Comparison of ENCODE assay signal across 8 mouse cellular contexts in genomic region chr13:64248775-64249524, GRCm38 (mm10). TPM values are rescaled to one million over a fixed set of nuclear protein-coding genes. Genes with fewer than 3 reads are reported as not detected.
DNase-seq lines count a peak whose midpoint lies in the region; ATAC-seq and TF ChIP-seq lines count a peak whose summit lies in the region.

No protein-coding gene starts in this region.

- peak; percentile 90 for ATAC-seq in cerebellum, adult (ENCODE audit: insufficient number of reproducible peaks, low FRiP score, low TSS enrichment)
- peak; percentile 85 for ATAC-seq in forebrain, embryonic 13.5 days
- peak; percentile 89 for ATAC-seq in neural tube, embryonic 14.5 days (ENCODE audit: low read depth)

- H3K4me1 ChIP-seq in ES-Bruce4 (ENCODE audit: control insufficient read depth, insufficient read depth, low read length) = peaks cover 1% of the 10 kb centered on the region
- peaks cover 9% of the 10 kb centered on the region for H3K4me1 ChIP-seq in forebrain, embryonic 13.5 days
- H3K4me1 ChIP-seq in neural tube, embryonic 14.5 days (ENCODE audit: control insufficient read depth, insufficient read depth, low read length) = no peaks in the 10 kb centered on the region

- H3K27ac ChIP-seq in ES-Bruce4 (ENCODE audit: insufficient read depth, low read length) = no peak overlapping the region
- no peak overlapping the region for H3K27ac ChIP-seq in forebrain, embryonic 13.5 days
- no peak overlapping the region for H3K27ac ChIP-seq in neural tube, embryonic 14.5 days (ENCODE audit: low read depth, low read length)

- peak overlapping the region; percentile 68 for H3K4me3 ChIP-seq in ES-Bruce4 (ENCODE audit: low read depth, low read length)
- H3K4me3 ChIP-seq in forebrain, embryonic 13.5 days = peak overlapping the region; percentile 50
- peak overlapping the region; percentile 40 for H3K4me3 ChIP-seq in neural tube, embryonic 14.5 days (ENCODE audit: low read depth, low read length)

- no peaks in the 10 kb centered on the region for H3K36me3 ChIP-seq in ES-Bruce4 (ENCODE audit: control insufficient read depth, insufficient read depth, low read length, poor library complexity, severe bottlenecking)
- H3K36me3 ChIP-seq in forebrain, embryonic 13.5 days (ENCODE audit: poor library complexity, severe bottlenecking) = no peaks in the 10 kb centered on the region
- no peaks in the 10 kb centered on the region for H3K36me3 ChIP-seq in neural tube, embryonic 14.5 days (ENCODE audit: control insufficient read depth, insufficient read depth, low read length)

- no peaks in the 10 kb centered on the region for H3K9me3 ChIP-seq in ES-Bruce4 (replicated peaks; ENCODE audit: control insufficient read depth, insufficient read depth, low read length, poor library complexity, severe bottlenecking)
- no peaks in the 10 kb centered on the region for H3K9me3 ChIP-seq in forebrain, embryonic 13.5 days (replicated peaks)
- no peaks in the 10 kb centered on the region for H3K9me3 ChIP-seq in neural tube, embryonic 14.5 days (ENCODE audit: control insufficient read depth, low read length)

- TF ChIP-seq POLR2A in ES-Bruce4 (IDR thresholded peaks at IDR 0.05; ENCODE audit: insufficient read depth, low read length) = no peak

- H3K27me3 ChIP-seq in ES-Bruce4 (ENCODE audit: control insufficient read depth, insufficient read depth, low read length, poor library complexity, severe bottlenecking) = no peaks in the 10 kb centered on the region
- no peaks in the 10 kb centered on the region; the same call in 1 of the 2 replicates for H3K27me3 ChIP-seq in forebrain, embryonic 13.5 days
- no peaks in the 10 kb centered on the region for H3K27me3 ChIP-seq in neural tube, embryonic 14.5 days (ENCODE audit: control insufficient read depth, insufficient read depth, low read length)

- WGBS in forebrain, embryonic 13.5 days = 9% methylated on average over 22 of the region's 22 CpGs
- WGBS in neural tube, embryonic 14.5 days = 8% methylated on average over 22 of the region's 22 CpGs

- peak overlapping the region; percentile 4; the same call in 1 of the 2 replicates for H3K9ac ChIP-seq in ES-Bruce4 (ENCODE audit: low read depth, poor library complexity, severe bottlenecking)
- peak overlapping the region; percentile 64 for H3K9ac ChIP-seq in forebrain, embryonic 13.5 days
- H3K9ac ChIP-seq in neural tube, embryonic 14.5 days (replicated peaks; ENCODE audit: low read depth, low read length) = peak overlapping the region; percentile 50

- TF ChIP-seq EP300 in ES-Bruce4 (IDR thresholded peaks at IDR 0.05; ENCODE audit: insufficient read depth, low read depth, low read length) = no peak

- peak; percentile 92 for TF ChIP-seq CTCF in ES-Bruce4 (IDR thresholded peaks at IDR 0.05; ENCODE audit: low read depth, low read length)

- DNase-seq in heart, postnatal 10 days = peak; percentile 93 to 96
- DNase-seq in layer of hippocampus, adult 11-12 months (ENCODE audit: low spot score) = peak; percentile 87
- peak; percentile 88 to 92 for DNase-seq in lung, adult 18-20 months
- peak; percentile 96 for DNase-seq in testis, postnatal 10 days (ENCODE audit: low spot score)

- intact Hi-C loops in heart, postnatal 10 days (cut with DNase I) = loop anchor here (2.0 kb wide), 2 partner anchors 58 to 184 kb away; partner anchors contain the start of gene Cdk20

- peak overlapping the region; percentile 95 for H3K4me2 ChIP-seq in forebrain, embryonic 13.5 days
- peak overlapping the region; percentile 74 for H3K4me2 ChIP-seq in neural tube, embryonic 14.5 days (ENCODE audit: low read depth, low read length)

RNA-seq across cellular contexts. Expression of gene Cdc14b, which starts 26.1 kb away (rescaled TPM):
- polyA plus RNA-seq in ES-Bruce4 (2011; ENCODE audit: insufficient read depth, insufficient read length, low read depth, missing spikeins) = 27.3 and 30.4 TPM in 2 replicates
- 3.8 and 5.5 TPM in 2 replicates for polyA plus RNA-seq in forebrain, embryonic 13.5 days (2015; fragmentation: Nextera tagmentation; extraction: Ambion mirVana)
- 10 to 100 TPM in 1 of 2 experiments, 1 to 10 TPM in 1; 9.3 to 10.3 TPM for total RNA-seq in heart, postnatal 10 days (2021)
- 3.5 and 4.0 TPM in 2 replicates for polyA plus RNA-seq in neural tube, embryonic 14.5 days (2014; fragmentation: Nextera tagmentation; extraction: Ambion mirVana)

Comparison
In these comparisons a context has a peak if more than half of its experiments do, and no peak if none do; other contexts are left out.
1. H3K9ac ChIP-seq: peak in every context shown above with its lines; median percentile 64 in forebrain, embryonic 13.5 days; 50 in neural tube, embryonic 14.5 days; 4 in ES-Bruce4.